In genomic region chr6:97227067-97227847, GRCm38 (mm10) we compare ENCODE assay signal across 28 mouse cellular contexts. TPM values are rescaled to one million over a fixed set of nuclear protein-coding genes. Genes with fewer than 3 reads are reported as not detected.
"Had no signal": no experiment of that assay in that cellular context is flagged by ENCODE, and none has a peak within 500 bp of the region (broad histone marks: within the 10 kb centered on the region; RNA-seq: fewer than 3 reads in every experiment).

No protein-coding gene starts in this region.

- H3K27me3 ChIP-seq: heart, embryonic 12.5 days; hindbrain, embryonic 13.5 days; hindbrain, embryonic 15.5 days; kidney, embryonic 15.5 days; liver, embryonic 12.5 days had no signal

- H3K4me2 ChIP-seq: heart, embryonic 12.5 days; hindbrain, embryonic 13.5 days; hindbrain, embryonic 15.5 days; kidney, embryonic 15.5 days; limb, embryonic 13.5 days; limb, embryonic 15.5 days; liver, embryonic 12.5 days had no signal

- H3K9ac ChIP-seq: hindbrain, embryonic 13.5 days; hindbrain, embryonic 15.5 days; kidney, embryonic 15.5 days; limb, embryonic 13.5 days; limb, embryonic 15.5 days; liver, embryonic 12.5 days; liver, embryonic 14.5 days had no signal

- H3K4me3 ChIP-seq: heart, embryonic 12.5 days; hindbrain, embryonic 13.5 days; hindbrain, embryonic 15.5 days; kidney, embryonic 15.5 days; limb, embryonic 13.5 days; limb, embryonic 15.5 days; liver, embryonic 12.5 days had no signal

- H3K27ac ChIP-seq: kidney, embryonic 15.5 days; kidney, postnatal 0 days; limb, embryonic 13.5 days; limb, embryonic 15.5 days; liver, embryonic 12.5 days; liver, embryonic 14.5 days had no signal

- DNase-seq: gastrocnemius, postnatal 10 days; gastrocnemius, postnatal 36 days; heart, adult 18-20 months; heart, postnatal 10 days; kidney, adult 11 months; kidney, adult 2 months; kidney, adult 9 months; kidney, postnatal 14 days; kidney, postnatal 36 days; layer of hippocampus, adult 9-11 months; layer of hippocampus, postnatal 36 days; left cerebral cortex, postnatal 4 days had no signal

- H3K9me3 ChIP-seq: heart, embryonic 12.5 days; hindbrain, embryonic 13.5 days; hindbrain, embryonic 15.5 days; kidney, embryonic 15.5 days; limb, embryonic 15.5 days; liver, embryonic 12.5 days had no signal

- ATAC-seq: hindbrain, postnatal 0 days; intestine, embryonic 16.5 days; liver, embryonic 12.5 days had no signal

RNA-seq across cellular contexts. Expression of gene Lmod3, which starts 25.3 kb away (rescaled TPM):
- total RNA-seq: hematopoietic stem cell, adult 5-6 weeks; layer of hippocampus, adult 18-20 months; layer of hippocampus, postnatal 14 days; layer of hippocampus, postnatal 36 days; left cerebral cortex, adult 18-20 months; left cerebral cortex, postnatal 25 days had no signal
- polyA plus RNA-seq: hindbrain, embryonic 15.5 days; hindbrain, postnatal 0 days; liver, embryonic 14.5 days had no signal
